Mouse (Mus musculus) layer of hippocampus, postnatal 25 days (tissue): ENCODE measurements at regions not wholly inside any gene's neighbourhood (a gene's known extent, or its start where the extent isn't known, plus 50 kb on each side); places are given as distances from the start of the nearest gene placed in this dataset.

ENCODE experiments used
- DNase-seq, 2 experiments: peaks; one replicate each; pipeline ENCODE4 v3.0.0; 2022; ENCODE audit warnings: mixed read lengths in 2 of 2, low spot score in 1 of 2; ENCODE audit errors: extremely low spot score in 1 of 2

DNA sequence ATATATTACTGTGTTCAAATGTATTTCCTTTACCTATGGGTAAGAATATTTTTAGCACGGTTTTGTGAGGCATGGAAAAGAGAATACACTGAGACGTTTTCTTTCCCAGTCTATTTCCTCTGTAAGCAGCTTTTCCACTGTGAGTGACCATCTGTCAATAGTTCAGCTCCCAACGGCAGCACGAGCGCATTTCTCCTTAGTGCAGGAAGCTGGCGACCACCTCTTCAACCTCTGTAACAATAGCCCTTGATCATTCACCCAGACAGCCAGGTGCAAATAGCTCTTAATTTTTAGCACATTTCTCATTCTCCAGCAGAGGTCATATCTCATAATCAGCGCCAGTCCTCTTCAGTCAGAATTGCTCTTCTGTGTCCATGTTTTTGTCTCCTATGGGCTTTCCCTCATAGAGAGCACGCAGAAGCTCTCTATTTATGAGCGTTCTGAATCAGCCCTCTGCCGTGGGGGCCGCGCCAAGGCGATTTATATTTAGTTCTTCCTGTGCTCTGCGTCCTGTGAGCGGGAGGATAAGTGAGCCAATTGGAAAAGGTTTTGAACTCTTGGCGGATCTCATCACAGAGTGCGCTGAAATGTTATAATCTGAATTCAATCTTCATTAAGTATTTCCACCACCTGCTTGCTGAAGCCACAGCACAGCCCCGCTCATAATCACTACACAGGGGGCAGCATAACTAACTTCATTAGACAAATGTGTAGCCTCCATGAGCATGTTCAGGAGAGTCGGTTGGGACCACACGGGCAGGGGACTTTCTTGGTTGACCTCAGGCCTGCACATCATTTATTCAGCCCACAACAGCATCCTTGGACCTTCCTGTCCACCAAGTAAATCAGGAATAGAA is 171.3 kb upstream of the Slc24a2 start:
- peak; percentile 22 to 33 for DNase-seq

DNA sequence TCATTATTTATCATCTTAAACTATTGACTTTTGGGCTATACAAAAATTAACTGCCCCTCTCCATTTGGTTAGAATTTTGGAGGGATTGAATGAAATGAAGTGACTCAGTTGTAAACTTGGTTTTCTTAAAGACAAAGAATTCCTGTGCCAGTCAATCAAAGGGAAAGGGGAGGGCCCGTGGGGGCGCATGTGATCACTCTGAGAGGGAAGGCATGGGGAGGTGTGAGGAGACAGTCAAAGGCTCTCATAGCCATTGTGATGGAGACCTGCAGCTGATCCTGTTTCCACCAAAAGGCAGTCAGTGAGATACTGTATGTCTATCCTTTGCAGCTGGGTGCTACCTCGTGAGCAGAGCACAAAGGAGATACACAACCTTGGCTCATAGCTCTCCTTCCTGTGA is 156.6 kb upstream of the Slc24a2 start:
- DNase-seq, result no peak

DNA sequence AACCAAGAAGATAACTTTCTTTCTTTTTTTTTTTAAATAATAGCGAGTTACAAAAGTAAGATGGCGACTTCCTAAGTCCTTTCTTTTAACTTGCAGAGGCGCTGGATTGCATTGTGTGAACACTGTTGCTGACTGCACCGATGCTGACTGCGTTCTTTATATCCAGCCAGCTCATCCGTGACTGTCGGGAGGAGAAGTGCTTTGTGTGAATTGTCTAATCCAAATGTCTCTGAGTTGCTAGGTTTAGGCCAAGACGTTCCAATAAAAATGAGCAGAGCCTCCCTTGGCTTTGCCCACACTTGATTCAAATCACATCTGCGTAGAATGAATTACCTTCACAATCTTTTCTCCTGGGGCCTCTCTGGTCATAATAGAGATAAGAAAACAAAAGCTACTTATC is 156.0 kb upstream of the Slc24a2 start:
- no peak for DNase-seq

DNA sequence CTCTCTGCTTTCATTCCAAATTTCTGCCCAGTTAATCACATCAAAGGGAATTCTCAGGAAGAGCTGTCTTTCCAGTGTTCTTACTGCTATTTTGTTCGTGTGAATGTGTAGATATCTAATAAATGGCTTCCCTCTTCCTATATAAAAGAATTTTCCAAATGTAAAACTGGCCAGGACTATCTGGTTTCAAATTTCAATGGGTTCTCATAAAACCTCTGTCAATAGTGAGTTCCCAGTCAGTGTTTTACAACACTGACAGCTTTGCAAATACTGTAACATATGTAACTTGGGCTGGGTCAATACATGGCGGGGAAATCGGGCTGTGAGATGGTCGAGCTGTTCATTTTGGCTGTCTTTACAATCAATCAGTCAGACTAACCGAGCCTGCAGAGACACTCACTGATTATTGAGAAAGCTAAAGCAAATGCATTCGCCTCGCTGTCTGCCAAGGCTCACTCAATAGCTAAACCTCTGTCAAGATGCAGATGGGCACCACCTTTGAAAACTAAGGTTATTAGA is 155.0 kb upstream of the Slc24a2 start:
- DNase-seq, result no peak

DNA sequence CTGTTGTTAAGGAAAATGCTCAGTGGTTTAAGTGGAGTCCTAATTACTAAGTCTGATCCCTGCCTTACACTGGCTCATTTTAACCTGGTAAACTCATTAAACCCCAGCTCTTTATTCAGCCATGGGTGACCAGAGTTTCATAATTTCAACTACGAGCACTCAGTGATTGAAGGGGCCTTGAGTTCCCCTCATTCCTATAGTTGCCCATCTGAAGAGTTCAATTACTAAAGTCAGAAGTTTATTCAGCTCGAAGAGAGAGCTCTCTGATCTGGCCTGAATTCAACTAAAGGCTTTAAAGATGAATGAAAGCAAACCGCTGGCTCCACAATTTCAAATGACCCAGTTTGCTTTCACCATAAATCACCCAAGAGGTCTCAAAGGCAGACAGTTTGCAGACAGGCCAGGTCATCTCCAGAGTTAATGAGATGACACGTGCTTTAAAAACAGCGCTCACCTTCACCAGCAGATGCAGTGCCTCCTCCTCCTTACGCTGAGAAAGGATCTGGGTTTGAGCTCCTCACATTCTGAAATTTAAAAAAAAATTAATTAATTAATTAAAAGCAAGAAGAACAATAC is 154.3 kb upstream of the Slc24a2 start:
- no peak for DNase-seq

DNA sequence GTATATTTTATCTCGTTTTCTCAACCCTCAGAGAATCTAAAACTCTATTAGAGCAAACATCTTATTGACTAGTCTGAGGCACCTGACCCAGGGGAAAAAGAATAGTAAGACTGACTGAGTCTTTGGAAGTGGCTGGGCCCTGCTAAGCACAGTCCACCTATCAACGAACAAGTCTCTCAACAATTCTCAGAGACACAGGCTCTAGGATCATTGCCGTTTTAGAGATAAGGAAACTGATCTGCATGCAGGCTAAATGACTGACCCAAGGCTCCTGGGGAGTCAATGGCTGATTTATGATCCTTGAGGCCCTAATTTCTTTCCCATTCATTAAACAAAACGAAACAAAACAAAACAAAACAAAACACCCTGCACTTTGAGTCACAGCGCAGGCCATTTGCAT is 150.4 kb upstream of the Slc24a2 start:
- DNase-seq, result no peak

DNA sequence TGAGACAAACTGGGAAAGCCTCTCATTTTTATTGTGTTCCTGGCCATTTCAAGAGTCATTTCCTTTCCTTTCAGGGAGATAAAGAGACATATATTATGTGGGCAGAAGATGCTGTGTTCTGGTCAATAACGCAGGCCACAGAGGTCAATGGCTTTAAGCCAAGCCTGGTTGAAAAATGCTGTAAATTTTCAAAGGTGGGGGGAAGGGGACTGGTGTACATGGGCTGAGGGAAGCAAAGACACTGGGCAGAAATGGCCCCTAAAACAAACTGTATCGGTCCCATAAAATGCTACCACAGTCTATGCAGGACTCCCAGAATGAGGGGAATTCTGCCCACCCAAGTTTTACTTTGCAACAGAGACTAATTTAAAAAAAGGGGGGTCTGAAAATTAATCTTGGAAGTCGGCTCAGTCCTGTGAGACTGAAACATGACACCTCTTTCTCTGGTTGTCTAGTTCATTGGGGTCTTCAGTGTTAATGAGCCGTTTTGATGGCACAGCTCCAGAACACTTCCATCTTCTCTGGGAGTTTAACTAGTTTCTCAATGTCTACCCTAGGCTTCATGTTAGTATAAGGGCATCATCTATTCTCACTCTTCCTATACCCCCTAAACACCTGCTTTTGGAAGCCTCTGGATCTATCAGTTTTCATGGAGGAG is 149.4 kb upstream of the Slc24a2 start:
- DNase-seq, result no peak

DNA sequence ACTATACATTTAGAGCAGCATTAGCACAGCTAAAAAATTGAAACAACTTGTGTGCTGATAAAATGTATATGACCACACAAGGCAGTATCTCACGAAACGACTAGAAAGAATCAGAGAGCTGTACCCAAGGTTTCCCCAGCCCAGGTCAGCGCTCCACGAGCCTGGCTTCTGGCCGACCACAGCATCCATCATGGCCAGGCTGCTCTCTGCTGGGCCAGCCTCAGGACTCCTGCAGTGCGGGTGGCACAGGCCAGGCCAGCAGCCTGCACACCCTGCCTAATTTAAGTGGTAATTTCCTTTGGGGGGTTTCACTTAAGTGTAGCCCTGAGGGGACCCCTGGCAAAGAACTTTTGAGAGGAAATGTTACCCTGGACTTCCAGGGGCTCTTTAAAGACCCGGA is 141.7 kb upstream of the Slc24a2 start:
- DNase-seq, result no peak

DNA sequence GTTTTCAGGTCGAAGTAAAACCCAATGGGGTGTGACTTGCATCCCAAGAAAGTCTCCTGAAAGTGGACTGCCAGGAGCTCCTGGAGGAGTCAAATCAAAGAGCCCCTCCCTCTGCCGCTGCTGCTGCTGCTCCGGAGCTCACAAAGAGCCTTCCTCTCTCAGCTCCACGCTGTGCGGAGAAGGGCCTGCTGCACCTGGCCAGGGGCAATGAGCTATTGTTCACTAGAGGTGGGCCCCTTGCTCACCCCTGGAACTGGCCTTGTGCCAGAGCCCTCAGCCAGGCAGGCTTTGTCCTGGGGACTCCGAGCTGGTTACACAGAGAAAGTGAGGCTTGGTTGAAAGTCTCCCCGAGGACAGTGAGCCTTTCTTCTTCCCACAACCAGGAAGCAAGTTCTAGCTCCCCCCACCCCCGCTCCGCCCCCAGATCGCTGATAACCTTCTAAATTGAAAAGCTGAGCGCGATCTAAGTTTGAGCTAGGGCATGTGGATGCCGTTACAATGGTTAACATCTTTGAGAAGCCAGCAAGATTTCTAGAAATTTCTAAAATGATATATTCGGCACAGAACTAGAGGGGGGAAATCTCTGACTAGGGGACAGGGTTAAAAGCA is 139.5 kb upstream of the Slc24a2 start:
- no peak for DNase-seq

DNA sequence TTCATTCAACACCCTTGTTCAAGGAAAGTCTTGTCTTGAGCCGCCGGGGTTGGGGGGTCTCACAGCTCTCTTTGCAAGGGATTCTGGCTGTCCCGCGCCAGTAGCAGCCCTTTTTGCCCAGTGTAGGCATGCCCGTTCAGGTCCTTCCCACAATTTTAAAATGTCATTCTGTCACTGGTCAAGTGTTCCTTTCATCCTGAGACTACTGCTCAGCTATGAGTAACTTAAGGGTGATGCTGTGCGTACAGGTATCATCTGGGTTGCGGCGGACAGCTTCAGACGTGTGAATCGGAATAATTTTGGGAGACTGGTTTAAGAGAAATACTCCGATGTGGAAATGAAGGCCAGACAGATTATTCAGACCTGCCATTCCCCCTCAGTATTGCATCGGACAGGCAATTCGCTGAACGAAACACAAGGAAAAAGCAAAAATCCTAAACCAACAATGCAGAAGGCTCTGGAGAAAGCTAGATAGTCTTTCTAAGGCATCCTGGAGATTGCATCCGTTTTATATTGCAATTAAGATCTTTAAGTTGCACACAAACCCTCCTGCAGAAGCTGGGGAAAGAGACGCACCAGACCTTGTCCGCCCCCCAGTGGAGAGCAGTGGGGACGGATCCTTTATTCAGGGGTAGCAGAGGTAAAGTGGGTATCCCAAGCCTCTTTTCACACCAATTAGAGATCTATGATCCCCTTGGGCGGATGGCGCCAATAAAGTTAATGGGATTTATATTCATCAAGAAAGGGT is 138.3 kb upstream of the Slc24a2 start:
- peak; percentile 36 to 64 for DNase-seq

DNA sequence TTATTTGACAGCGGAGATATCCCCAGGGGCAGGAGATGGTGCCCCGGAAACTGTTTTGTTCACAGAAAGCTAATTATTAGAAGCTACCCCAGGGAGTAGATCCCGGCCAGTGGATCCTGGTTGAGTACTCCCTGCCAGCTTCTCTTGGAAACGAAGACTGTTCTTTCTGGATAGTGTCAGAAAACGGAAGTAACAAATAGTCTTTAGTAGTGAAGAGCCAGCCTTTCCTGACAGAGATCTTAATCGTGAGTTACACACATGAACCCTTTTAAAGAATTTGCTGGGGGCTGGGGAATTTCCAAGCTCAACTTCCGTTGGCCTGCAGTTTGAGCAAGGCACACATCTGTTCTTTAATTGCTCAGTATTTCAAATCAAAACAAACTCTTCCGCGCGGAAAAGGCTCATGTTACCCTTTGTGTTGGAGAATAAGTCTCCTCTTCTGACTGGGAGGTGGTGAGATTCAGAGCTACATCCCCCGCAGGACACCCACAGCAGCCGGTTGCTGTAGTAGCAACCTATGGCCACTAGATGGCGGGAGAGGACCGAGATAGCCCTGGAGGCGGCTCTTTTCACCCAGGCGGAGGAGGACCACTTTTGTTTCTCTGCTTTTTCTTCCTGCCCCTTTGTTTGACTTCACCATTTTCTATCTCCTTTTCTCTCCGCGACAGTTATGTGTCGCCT is 137.6 kb upstream of the Slc24a2 start:
- DNase-seq, result peak; percentile 73 to 74

DNA sequence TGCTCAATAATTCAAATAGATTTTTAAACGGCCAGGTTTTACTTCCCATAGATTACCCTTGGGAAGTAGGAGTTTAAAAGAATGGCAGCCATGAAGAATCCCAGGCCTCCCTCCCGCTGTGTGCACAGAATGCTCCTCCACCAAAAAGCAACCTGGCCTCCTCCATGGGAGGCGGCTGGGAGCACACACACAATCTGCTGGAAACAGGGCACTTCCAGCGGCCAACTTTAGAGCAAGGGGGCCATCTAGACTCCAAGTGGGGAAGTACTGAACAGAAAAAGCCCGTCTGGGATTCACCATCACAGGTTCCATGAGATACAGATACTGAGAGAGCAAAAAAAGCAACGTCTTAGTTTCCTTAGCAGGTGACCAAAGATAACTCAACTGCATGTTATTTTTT is 131.9 kb upstream of the Slc24a2 start:
- peak; percentile 17 to 39 for DNase-seq

DNA sequence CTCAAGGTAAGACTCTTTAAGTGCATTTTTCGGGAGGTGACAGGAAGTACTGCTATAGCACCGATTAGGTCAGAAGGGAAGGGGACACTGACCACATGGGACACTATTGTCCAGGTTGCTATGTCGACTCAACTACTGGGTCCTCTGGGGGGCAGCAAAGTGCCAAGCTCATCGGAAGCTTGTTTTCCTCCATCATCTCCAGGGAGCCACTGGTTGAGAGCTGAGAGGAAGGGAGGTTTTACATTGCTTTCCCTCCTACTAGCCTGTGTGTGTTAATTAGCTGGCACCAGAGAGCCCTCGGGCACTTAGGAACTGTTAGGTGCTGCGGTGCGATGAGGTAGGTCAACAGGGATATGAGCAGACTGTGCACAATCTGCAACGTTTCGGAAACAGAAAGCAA is 129.2 kb upstream of the Slc24a2 start:
- peak in 1 of 2 experiments; percentile 58 for DNase-seq

DNA sequence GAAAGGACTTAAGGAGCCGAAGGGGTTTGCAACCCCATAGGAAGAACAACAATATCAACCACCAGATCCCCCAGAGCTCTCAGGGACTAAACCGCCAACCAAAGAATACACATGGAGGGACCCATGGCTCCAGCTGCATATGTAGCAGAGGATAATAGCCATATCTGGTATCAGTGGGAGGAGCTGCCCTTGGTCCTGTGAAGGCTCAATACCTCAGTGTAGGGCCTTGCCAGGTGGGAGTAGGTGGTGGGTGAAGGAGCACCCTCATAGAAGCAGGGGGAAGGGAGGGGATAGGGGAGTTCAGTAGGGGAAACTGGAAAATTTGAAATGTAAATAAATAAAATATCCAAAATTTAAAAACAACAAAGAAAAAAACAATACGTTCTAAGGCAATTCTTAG is 128.7 kb upstream of the Slc24a2 start:
- DNase-seq, result no peak

DNA sequence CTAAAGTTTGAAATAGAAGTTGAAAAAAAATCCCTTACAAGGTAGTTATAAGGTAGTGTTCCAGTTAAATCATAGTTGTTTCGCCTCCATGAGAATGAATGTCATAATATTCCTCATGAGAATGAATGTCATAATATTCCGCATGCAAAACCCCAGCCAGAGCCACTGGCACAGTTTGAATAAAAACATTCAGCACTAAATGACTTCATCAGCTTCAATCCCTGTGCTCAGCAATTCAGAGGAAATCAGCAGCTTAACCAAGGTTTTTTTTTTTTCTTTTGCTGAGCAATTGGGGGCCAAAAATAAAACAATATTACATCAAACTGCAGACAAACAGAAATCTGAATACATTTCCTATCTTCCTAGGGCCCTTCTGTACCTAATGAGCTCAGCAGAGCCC is 102.7 kb upstream of the Slc24a2 start:
- no peak for DNase-seq

DNA sequence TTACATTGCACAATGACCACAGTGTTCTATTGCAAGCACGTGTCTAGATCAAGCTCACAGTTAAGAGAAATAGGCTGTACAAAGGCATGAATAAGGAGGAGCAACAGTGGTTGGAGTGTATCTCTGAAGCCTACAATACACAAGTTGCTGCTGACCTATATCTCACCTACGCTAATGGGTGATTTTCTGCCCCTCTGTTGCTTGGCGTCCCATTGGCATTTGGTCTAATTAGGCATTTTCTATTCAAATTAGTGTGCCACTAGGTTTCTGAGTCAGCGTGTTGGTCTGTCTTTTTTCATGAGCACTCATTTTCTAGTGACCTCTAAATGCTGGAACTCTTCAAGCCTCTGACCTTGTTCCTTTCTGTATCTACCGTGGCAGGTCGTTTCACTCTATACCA is 98.9 kb upstream of the Slc24a2 start:
- DNase-seq, result no peak

DNA sequence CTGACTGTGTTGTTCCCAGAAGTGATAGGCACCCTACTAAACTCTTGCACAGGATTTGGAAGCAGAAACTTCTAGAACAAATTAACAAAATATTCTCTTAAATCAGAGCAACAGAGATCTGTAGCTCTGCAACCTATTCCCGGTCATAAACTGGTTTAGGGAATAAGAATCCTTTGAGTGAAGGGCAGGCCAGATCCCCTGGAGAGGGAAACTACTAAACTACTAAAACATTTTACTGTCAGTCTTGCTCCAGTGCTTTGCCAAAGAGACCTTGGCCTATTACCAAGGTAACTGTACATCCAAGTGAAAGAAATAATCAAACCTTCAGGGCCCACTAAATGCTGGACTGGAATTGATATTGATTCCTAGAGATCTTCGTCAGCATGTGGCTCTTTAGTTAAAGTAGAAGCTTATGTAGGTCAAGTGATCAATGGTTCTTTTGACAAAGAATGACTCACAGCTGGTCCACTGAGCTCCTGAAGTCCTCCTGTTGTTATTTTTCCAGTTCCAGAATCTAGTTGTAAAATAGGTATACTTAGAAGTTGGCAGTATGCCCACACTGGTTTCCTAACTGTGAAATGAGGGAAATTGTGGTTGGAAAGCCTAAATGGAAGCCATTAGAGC is 91.6 kb upstream of the Slc24a2 start:
- DNase-seq, result no peak

DNA sequence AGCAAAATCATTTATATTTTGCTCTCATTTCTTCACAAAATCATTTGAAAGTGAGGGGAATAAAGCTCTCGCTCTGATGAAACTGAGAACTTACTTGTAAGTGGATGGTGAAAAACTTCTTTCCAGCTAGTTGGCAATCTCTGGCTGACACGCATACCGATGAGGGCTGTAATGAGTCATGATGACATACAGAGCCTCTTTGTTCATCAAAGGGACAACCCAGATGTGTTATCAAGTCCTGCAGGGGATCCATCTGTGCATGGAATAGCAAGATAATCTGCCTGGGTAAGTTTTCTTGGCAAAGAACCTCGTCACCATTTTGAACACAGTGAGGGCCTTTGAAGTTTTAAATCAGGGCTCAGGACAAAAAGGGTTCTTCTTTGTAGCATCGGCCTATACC is 67.9 kb upstream of the Slc24a2 start:
- no peak for DNase-seq

DNA sequence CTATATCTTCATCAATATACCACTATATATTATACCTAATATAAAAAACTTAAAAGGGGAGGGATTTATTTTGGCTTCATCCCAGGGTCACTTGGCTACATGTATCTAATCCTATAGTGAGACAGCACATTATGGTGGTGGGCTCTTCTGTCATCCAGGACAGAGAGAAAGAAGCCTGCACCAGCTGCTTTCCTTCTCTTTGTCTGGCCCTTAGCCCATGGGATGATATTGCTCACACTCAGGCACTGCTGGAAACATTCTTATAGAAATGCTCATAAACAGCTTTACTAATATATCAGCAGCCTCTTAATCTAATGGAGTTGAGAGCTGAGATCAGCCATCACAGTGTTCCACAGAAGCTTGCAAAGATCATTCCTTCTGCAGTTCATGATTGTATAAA is 64.3 kb upstream of the Slc24a2 start:
- DNase-seq, result no peak
